Mouse (Mus musculus) brain, embryonic 14.5 days (tissue): ENCODE results near the gene Sgsm3.

ENCODE experiments used
- CTCF ChIP-seq: fragments of 200-500 bp; IDR thresholded peaks from 2 replicates; pipeline ENCODE4 v1.5.1; 2012; ENCODE audit warnings: inconsistent platforms, mild to moderate bottlenecking, moderate library complexity, borderline replicate concordance; ENCODE audit not compliant: insufficient read depth, insufficient read length; ENCODE audit errors: extremely low read depth
- POLR2A ChIP-seq: fragments of 200-500 bp; IDR thresholded peaks from 2 replicates; pipeline ENCODE4 v1.6.1; 2012; ENCODE audit warnings: mild to moderate bottlenecking, inconsistent platforms, borderline replicate concordance; ENCODE audit not compliant: poor library complexity, insufficient read depth, insufficient read length, severe bottlenecking; ENCODE audit errors: extremely low read depth

- TF ChIP-seq POLR2A = no peak
- TF ChIP-seq CTCF = no peak
Measured at GRCm38 (mm10) chr15:81032941-81033629, 55.5 kb downstream of the Sgsm3 start.
